ENCODE assay signal across 9 mouse cellular contexts in the genomic region with DNA sequence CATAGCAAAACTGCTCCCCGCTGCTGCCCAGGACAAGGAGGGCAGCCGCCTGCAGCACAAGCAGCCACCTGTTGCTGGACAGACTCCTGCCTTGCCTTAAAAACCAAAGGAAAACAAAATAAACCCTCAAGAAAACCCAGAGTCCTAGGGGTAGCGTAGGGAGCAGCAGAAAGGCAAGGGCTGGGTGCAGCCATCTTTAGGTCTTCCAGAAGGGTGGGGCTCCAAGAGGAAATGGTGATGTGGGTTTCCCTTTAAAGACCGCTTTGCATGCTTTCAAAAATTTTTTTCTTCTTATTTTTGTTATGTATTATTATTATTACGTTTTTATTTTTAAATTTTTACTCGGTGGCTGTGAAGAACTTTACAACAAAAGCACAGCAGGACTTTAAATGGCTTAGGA.
DNase-seq lines count a peak whose midpoint lies in the region; ATAC-seq lines count a peak whose summit lies in the region.
"Had no signal": no experiment of that assay in that cellular context is flagged by ENCODE, and none has a peak within 500 bp of the region (broad histone marks: within the 10 kb centered on the region; RNA-seq: fewer than 3 reads in every experiment).

No protein-coding gene starts in this region.

- no peak overlapping the region for H3K9ac ChIP-seq in heart, embryonic 13.5 days
- H3K9ac ChIP-seq in hindbrain, embryonic 16.5 days (ENCODE audit: low read depth, low read length) = no peak overlapping the region
- H3K9ac ChIP-seq in midbrain, embryonic 15.5 days = no peak overlapping the region

- ATAC-seq in heart, embryonic 13.5 days (ENCODE audit: extremely low read depth, insufficient number of reproducible peaks, low FRiP score, low TSS enrichment) = no peak
- no peak for ATAC-seq in hindbrain, embryonic 16.5 days
- no peak for ATAC-seq in midbrain, embryonic 15.5 days (replicated peaks)

- peak overlapping the region; percentile 74 for H3K4me2 ChIP-seq in heart, embryonic 13.5 days
- peak overlapping the region; percentile 86 for H3K4me2 ChIP-seq in hindbrain, embryonic 16.5 days (ENCODE audit: low read length)
- peak overlapping the region; percentile 63 for H3K4me2 ChIP-seq in midbrain, embryonic 15.5 days

- H3K4me1 ChIP-seq in heart, embryonic 13.5 days = no peaks in the 10 kb centered on the region
- peaks cover 9% of the 10 kb centered on the region for H3K4me1 ChIP-seq in hindbrain, embryonic 16.5 days (ENCODE audit: control insufficient read depth, insufficient read depth, low read depth, low read length)
- peaks cover 16% of the 10 kb centered on the region for H3K4me1 ChIP-seq in midbrain, embryonic 15.5 days

- peak overlapping the region; percentile 55 for H3K4me3 ChIP-seq in heart, embryonic 13.5 days
- H3K4me3 ChIP-seq in hindbrain, embryonic 16.5 days (ENCODE audit: low read length) = peak overlapping the region; percentile 49; the same call in 1 of the 2 replicates
- H3K4me3 ChIP-seq in midbrain, embryonic 15.5 days = peak overlapping the region; percentile 38; the same call in 1 of the 2 replicates

- peaks cover 16% of the 10 kb centered on the region for H3K27me3 ChIP-seq in heart, embryonic 13.5 days (replicated peaks)
- peaks cover 22% of the 10 kb centered on the region for H3K27me3 ChIP-seq in hindbrain, embryonic 16.5 days (replicated peaks; ENCODE audit: control insufficient read depth, insufficient read depth, low read length)
- H3K27me3 ChIP-seq in midbrain, embryonic 15.5 days (replicated peaks) = peaks cover 18% of the 10 kb centered on the region; the same call in 1 of the 2 replicates
- H3K27me3 ChIP-seq: CH12.LX had no signal

- DNase-seq in heart, adult 8-10 months (ENCODE audit: low spot score) = no peak
- DNase-seq in R1 (ENCODE audit: low read depth, low spot score) (peak; percentile 17), adipocyte (ENCODE audit: low spot score) (no peak)
- DNase-seq in kidney, postnatal 25 days = no peak
- no peak for DNase-seq in cerebellum, adult 11-12 months

- no peak overlapping the region for H3K27ac ChIP-seq in heart, embryonic 13.5 days (replicated peaks)
- H3K27ac ChIP-seq in hindbrain, embryonic 16.5 days (ENCODE audit: low read depth, low read length) = no peak overlapping the region
- no peak overlapping the region for H3K27ac ChIP-seq in midbrain, embryonic 15.5 days

- H3K9me3 ChIP-seq in heart, embryonic 13.5 days = no peaks in the 10 kb centered on the region
- no peaks in the 10 kb centered on the region for H3K9me3 ChIP-seq in hindbrain, embryonic 16.5 days (ENCODE audit: control insufficient read depth, low read length)
- no peaks in the 10 kb centered on the region for H3K9me3 ChIP-seq in midbrain, embryonic 15.5 days

- no peaks in the 10 kb centered on the region for H3K36me3 ChIP-seq in heart, embryonic 13.5 days
- H3K36me3 ChIP-seq in hindbrain, embryonic 16.5 days (ENCODE audit: control insufficient read depth, insufficient read depth, low read length) = no peaks in the 10 kb centered on the region
- no peaks in the 10 kb centered on the region for H3K36me3 ChIP-seq in midbrain, embryonic 15.5 days (replicated peaks)

- 36% methylated on average over 6 of the region's 6 CpGs for WGBS in heart, embryonic 13.5 days
- 47% methylated on average over 6 of the region's 6 CpGs for WGBS in hindbrain, embryonic 16.5 days
- 38% methylated on average over 6 of the region's 6 CpGs for WGBS in midbrain, embryonic 15.5 days
